Mouse (Mus musculus): ENCODE measurements around the gene Acot11.

The Acot11 gene

GRCm38 (mm10) chr4:106804910-106805274 lies at the start of gene Acot11:
Gene Acot11, minus strand, starts transcription at chr4:106804998.
- DNase-seq, result no peak

GRCm38 (mm10) chr4:106848290-106849092 lies 43.7 kb upstream of the Acot11 start:
- DNase-seq, result peak; percentile 8

GRCm38 (mm10) chr4:106847591-106848289 lies 42.9 kb upstream of the Acot11 start:
- peak; percentile 24 for DNase-seq

- DNase-seq, result peak; percentile 59
Observed at GRCm38 (mm10) chr4:106842561-106842960, 37.8 kb upstream of the Acot11 start.

DNA sequence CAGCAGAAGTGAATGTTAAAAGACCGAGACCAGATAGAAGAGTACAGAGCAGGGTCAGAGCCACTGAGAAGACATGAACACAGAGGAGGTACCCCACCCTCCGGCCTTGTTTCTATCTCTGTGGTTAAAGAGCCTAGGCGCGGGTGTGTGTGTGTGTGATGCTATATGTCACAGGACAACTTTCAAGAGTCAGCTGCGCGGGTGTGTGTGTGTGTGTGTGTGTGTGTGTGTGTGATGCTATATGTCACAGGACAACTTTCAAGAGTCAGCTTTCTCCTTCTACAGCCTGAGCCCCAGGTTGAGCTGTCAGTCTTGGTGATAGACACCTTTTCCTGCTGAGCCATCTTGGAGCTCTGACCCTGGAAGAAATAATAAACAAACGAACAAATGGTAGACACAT lies 37.1 kb upstream of the Acot11 start:
- DNase-seq, result peak; percentile 64

GRCm38 (mm10) chr4:106841303-106841702 lies 36.5 kb upstream of the Acot11 start:
- peak; percentile 55 for DNase-seq

DNA sequence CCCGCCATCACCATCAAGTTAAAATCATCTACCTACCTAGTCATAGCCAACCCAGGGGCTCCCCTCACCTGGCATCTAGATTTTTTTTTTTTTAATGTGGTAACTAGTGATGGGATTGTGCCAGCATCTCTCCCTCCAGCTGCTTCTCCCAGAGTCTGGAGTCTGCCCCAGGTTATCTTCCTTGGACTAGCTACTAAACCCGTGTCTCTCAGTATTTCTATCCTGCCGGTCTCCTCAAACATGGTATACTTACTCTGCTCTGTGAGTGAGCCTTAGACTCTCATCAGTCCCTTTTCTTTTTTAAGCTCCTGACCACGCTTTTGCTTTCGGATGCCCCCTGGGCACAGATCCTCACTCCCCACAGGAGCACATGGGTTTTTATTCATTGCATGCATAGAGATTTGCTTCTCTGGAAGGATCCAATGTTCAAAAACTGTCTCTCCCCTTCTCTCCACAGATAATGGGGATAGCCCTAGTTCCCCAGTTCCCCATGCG lies 35.9 kb upstream of the Acot11 start:
- DNase-seq, result no peak

DNA sequence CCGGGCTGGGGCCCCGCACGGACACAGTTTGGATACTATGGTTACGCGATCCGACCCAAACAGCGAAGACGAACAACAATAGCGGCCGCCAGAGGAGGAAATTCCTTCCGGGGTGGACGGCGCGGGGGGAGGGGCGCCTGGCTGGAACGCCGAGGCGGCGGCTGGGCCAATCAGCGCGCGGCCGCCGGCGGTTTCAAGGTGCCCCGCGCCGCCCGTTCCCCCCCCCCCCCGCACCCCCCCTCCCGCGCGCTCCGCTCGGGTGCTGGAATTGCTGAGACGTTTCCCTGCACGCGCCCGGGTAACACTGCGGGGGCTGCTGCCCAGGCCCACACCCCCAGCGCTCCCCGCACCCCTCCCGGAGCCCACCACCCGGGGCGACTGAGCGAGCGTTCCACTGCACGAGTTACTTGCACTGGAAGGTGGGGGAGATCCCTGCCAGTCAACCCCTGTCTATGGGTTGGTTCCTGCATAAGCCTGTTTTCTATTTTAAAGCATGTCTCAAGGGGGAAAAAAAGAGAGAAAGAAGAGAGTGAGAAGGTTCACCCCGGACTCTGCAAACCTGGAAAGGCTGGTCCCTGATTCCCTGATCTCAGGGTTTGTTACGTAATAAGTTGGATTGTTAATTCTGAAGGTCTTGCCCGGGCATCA lies 35.3 kb upstream of the Acot11 start:
- peak; percentile 97 for DNase-seq

DNA sequence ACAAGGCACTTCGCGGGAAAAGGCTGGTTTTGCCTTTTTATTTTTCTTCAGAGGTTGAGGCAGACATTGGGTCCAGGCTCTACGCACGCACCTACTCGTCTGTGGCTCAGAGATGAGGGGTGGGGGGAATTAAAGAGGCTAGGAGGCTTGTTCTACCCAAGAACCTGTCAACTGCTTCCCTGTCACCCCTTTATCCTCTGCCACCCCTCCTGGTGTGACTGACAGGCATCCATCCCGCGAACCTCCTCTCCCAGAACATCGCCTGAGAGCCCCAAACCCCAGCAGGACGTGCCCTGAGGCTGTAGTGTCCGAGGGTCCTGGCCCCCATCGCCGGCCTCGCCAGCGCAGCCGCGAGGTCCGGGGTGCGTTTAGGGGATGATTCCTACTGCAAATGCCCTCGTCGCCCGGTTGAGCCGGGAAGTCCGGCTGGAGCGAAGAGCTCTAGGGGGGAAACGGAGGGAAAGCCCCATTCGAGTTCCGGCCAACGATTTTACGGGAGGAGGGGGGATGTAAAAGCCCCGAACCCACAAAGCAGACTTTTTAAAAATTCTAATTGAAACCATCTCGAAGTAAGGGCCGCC lies 34.5 kb upstream of the Acot11 start:
- peak; percentile 67 for DNase-seq

GRCm38 (mm10) chr4:106838548-106839253 lies 33.9 kb upstream of the Acot11 start:
- peak; percentile 100 for DNase-seq

DNA sequence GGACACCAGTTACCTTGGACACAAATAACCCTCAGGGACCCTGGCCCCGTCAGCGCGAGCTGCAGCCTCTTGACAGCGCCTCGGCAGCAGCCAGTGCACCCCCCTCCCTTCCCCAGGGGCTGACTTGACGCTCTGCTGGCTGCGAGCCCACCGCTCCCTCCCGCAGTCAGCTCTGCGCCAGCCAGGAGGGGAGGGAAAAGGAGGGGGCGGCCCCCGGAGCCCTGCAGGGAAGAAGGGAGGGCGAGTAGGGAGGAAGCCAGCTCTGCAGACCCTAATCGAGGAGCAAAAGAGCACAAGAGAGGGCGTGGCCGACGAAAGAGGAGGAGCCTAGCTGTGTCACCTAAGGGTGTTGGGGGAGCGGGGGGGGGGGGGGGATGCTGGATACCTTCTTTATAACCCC lies 33.2 kb upstream of the Acot11 start:
- peak; percentile 66 for DNase-seq

DNA sequence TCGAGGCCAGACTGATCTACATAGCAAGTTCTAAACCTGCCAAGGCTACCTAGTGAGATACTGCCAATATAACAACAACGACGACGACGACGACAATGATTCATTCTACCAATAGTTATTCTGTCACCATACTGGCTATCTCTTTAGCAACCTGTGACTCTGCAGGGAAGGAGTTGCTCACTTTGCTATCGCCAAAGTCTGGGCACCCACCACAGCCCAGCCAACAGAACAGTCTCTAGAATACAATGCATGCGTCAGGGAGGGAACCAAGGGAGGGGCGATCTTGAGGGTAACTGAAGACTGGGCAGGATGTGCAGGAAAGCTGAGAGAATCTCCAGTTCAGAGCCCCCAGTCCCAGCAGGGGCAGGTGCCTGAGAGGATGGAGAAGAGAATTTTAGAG lies 32.6 kb upstream of the Acot11 start:
- no peak for DNase-seq

- no peak for DNase-seq
Observed at GRCm38 (mm10) chr4:106830545-106831112, 25.8 kb upstream of the Acot11 start.

DNA sequence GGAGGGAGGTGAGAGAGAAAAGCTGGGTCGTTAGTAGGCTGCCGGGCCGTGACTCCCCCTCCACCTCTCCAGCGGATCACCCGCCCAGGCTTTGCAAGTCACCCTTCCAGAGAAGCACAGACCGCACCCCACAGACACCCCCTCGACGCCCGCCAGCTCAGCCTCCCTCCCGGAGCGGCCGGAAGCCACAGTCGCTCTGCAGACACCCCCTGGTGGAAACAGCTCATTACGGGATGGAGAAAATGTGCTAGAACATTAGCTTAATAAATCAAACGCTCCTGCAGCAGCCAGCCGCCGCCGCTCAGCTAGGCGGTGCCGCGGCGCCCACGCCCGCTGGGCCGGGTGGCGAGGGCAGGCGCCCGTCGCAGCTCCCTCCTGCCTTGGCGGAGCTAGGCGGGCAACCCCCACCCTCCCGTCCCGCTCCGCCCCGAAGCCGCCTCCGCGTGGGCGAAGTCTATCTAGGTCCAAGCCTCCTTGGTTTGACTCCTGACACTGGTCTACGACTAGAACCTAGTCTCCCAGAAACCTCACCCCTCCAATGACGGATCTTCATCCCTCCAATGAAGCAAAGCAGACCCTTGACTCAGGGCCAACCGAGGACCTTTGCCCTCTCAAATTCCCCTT lies 23.1 kb upstream of the Acot11 start:
- DNase-seq, result peak; percentile 92

GRCm38 (mm10) chr4:106825229-106825628 lies 20.4 kb upstream of the Acot11 start:
- no peak for DNase-seq

DNA sequence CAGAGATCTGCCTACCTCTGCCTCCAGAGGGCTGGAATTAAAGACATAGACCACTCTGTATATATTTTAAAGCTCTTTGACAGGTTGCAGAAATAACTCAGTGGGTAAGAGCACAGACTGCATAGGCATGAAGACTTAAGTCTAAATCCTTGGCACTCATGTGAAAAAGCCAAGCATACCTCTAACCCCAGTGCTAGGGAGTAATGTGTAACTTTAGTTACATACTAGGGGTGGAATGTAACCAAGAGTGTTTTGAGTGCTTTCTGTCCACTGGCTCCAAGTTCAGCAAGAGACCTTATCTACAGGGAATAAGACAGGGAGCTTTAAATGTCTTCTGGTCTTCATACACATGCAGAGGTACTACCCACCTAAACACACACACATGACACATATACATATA lies 14.6 kb upstream of the Acot11 start:
- no peak for DNase-seq

GRCm38 (mm10) chr4:106818332-106818731 lies 13.5 kb upstream of the Acot11 start:
- DNase-seq, result no peak

- no peak for DNase-seq
Observed at GRCm38 (mm10) chr4:106817017-106817416, 12.2 kb upstream of the Acot11 start.

GRCm38 (mm10) chr4:106815396-106816324 lies 10.9 kb upstream of the Acot11 start:
- DNase-seq, result peak; percentile 3

- no peak for DNase-seq
Observed at GRCm38 (mm10) chr4:106811162-106811561, 6.4 kb upstream of the Acot11 start.

DNA sequence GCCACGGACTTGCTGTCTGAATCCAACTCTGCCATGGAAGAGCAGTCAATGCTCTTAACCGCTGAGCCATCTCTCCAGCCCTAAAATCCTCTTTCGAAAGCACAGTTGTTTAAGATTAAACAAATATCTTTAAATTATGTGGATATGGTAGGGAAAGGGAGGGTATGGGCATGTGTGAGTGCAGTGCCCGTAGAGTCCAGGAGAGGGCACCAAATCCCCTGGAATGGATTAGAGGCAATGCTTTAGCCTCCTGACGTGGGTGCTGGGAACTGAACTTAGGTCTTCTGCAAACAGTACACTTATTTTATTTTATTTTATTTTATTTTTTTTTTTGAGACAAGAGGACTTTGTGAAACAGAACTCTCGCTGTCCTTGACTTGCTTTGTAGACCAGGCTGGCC lies 5.2 kb upstream of the Acot11 start:
- peak; percentile 73 for DNase-seq
